Mouse (Mus musculus) gastrocnemius, postnatal 14 days (tissue): ENCODE results near the gene Olfr809. TPM values are rescaled to one million over a fixed set of nuclear protein-coding genes. Genes with fewer than 3 reads are reported as not detected.

Experiments used
- DNase-seq: peaks from one replicate; pipeline ENCODE4 v3.0.0; 2021; ENCODE audit warnings: mixed read lengths
- intact Hi-C: fragments of 180-260 bp; cut with DNase I; formaldehyde crosslinking; loops from one replicate; pipeline ENCODE4 v1.15.1; 2025; ENCODE audit warnings: low total_unique reads
- long read RNA-seq, 2 experiments: library from polyadenylated mRNA; stranded (forward); transcript quantifications; one replicate each; pipeline ENCODE4 v2.0.0; 2021
- microRNA-seq, 2 experiments: library from miRNA; unstranded; fragments of <30 nt; microRNA quantifications; one replicate each; pipeline ENCODE4 v1.2.0; 2021
- total RNA-seq, 2 experiments: library from RNA; stranded (reverse); gene quantifications; 2 replicates each; pipeline ENCODE4 v1.2.3; 2021

Olfr809 gene
- total RNA-seq = not detected
- long read RNA-seq, experiment 1 = 0 reads
- long read RNA-seq, experiment 2 = 0 reads

GRCm38 (mm10) chr10:129774338-129774737, at the start of gene Olfr809:
Gene Olfr809, plus strand, starts transcription at chr10:129774638.
- DNase-seq = no peak
- intact Hi-C loops = no loop called here

GRCm38 (mm10) chr10:129729275-129729674, 45.2 kb upstream of the Olfr809 start, which contains the start of gene Olfr805:
Gene Olfr805, minus strand, starts transcription at chr10:129729375.
- DNase-seq = no peak

GRCm38 (mm10) chr10:129741821-129742220, 32.6 kb upstream of the Olfr809 start, which contains the start of gene Olfr806:
Gene Olfr806, minus strand, starts transcription at chr10:129741921.
- DNase-seq = no peak
- intact Hi-C loops = no loop called here

More at GRCm38 (mm10) chr10:129729275-129729674, 45.2 kb upstream of the Olfr809 start, which contains the start of gene Olfr805:
- intact Hi-C loops = no loop called here

- intact Hi-C loops = no loop called here
- no peak for DNase-seq
Measured at GRCm38 (mm10) chr10:129757693-129758092, 16.7 kb upstream of the Olfr809 start, which contains the start of gene Olfr807. Gene Olfr807, minus strand, starts transcription at chr10:129757793.

GRCm38 (mm10) chr10:129765182-129765581, 9.3 kb upstream of the Olfr809 start, which contains the start of gene Olfr808:
Gene Olfr808, plus strand, starts transcription at chr10:129765482.
- no peak for DNase-seq
- intact Hi-C loops = no loop called here

GRCm38 (mm10) chr10:129778123-129778522, 3.7 kb downstream of the Olfr809 start:
- peak; percentile 38 for DNase-seq
- intact Hi-C loops = no loop called here

GRCm38 (mm10) chr10:129794817-129795216, 20.4 kb downstream of the Olfr809 start, which contains the start of gene Olfr810:
Gene Olfr810, minus strand, starts transcription at chr10:129794917.
- DNase-seq = no peak
- intact Hi-C loops = no loop called here

GRCm38 (mm10) chr10:129804296-129804695, 29.9 kb downstream of the Olfr809 start, which contains the start of gene Olfr811:
Gene Olfr811, minus strand, starts transcription at chr10:129804396.
- DNase-seq = no peak
- intact Hi-C loops = no loop called here

Small RNA genes lying within 50 kb of the gene (microRNA-seq; reads per million reads assigned to microRNA genes)
- 0 reads per million in 2 experiments for gene Gm24485

Other genes with a start within 250 kb of the Olfr809 start
- gene Olfr792, start 235.5 kb upstream of the Olfr809 start, total RNA-seq = not detected
- gene Olfr794, start 207.0 kb upstream of the Olfr809 start, total RNA-seq = not detected
- not detected for gene Olfr796, start 162.1 kb upstream of the Olfr809 start, total RNA-seq
- gene Olfr798, start 146.7 kb upstream of the Olfr809 start, total RNA-seq = not detected
- not detected for gene Olfr799, start 137.2 kb upstream of the Olfr809 start, total RNA-seq
- gene Olfr800, start 116.9 kb upstream of the Olfr809 start, total RNA-seq = not detected
- not detected for gene Olfr801, start 100.8 kb upstream of the Olfr809 start, total RNA-seq
- gene Olfr802, start 86.5 kb upstream of the Olfr809 start, total RNA-seq = not detected
- gene Olfr803, start 80.4 kb upstream of the Olfr809 start, total RNA-seq = not detected
- gene Olfr804, start 71.4 kb upstream of the Olfr809 start, total RNA-seq = not detected
- not detected for gene Olfr805, start 45.3 kb upstream of the Olfr809 start, total RNA-seq
- gene Olfr806, start 32.7 kb upstream of the Olfr809 start, total RNA-seq = not detected
- not detected for gene Olfr807, start 16.8 kb upstream of the Olfr809 start, total RNA-seq
- gene Olfr808, start 9.2 kb upstream of the Olfr809 start, total RNA-seq = not detected
- gene Olfr810, start 20.3 kb downstream of the Olfr809 start, total RNA-seq = not detected
- not detected for gene Olfr811, start 29.8 kb downstream of the Olfr809 start, total RNA-seq
- gene Olfr812, start 71.5 kb downstream of the Olfr809 start, total RNA-seq = not detected
- gene Olfr813, start 80.7 kb downstream of the Olfr809 start, total RNA-seq = not detected
- gene Olfr814, start 105.2 kb downstream of the Olfr809 start, total RNA-seq = not detected
- not detected for gene Olfr815, start 131.2 kb downstream of the Olfr809 start, total RNA-seq
- not detected for gene Olfr816, start 141.0 kb downstream of the Olfr809 start, total RNA-seq
- gene Olfr818, start 174.5 kb downstream of the Olfr809 start, total RNA-seq = not detected
- gene Olfr819, start 192.6 kb downstream of the Olfr809 start, total RNA-seq = not detected
- not detected for gene Olfr247, start 201.5 kb downstream of the Olfr809 start, total RNA-seq
- not detected for gene Gm10310, start 210.4 kb downstream of the Olfr809 start, total RNA-seq
- not detected for gene Olfr820, start 238.0 kb downstream of the Olfr809 start, total RNA-seq